Mouse (Mus musculus) hindbrain, embryonic 11.5 days (tissue): ENCODE data around the gene Vangl2. TPM values are rescaled to one million over a fixed set of nuclear protein-coding genes. Genes with fewer than 3 reads are reported as not detected.
A peak's percentile ranks its signal among the peaks of the same experiment; 100 is the strongest.

Experiments
- ATAC-seq: fragments of 200-750 bp; cut with Nextera tagmentation; 2 replicates; pipeline ENCODE4 v1.8.0; 2017; ENCODE audit warnings: mild to moderate bottlenecking, moderate TSS enrichment, moderate library complexity; ENCODE audit not compliant: low FRiP score
- DNase-seq: peaks from one replicate; pipeline ENCODE4 v3.0.0-alpha.2; 2015; ENCODE audit warnings: low spot score
- H3K27ac ChIP-seq: fragments of 300-500 bp; sonication (generic); 2 replicates; pipeline ENCODE4 v1.5.1; 2014; ENCODE audit warnings: mild to moderate bottlenecking, low read depth, low read length
- H3K27me3 ChIP-seq: fragments of 300-500 bp; sonication (generic); 2 replicates; pipeline ENCODE4 v1.6.1; 2014; ENCODE audit warnings: mild to moderate bottlenecking, low read length, moderate library complexity, mixed read lengths; ENCODE audit not compliant: control insufficient read depth, insufficient read depth
- H3K36me3 ChIP-seq: fragments of 300-500 bp; sonication (generic); 2 replicates; pipeline ENCODE4 v1.6.1; 2014; ENCODE audit warnings: mild to moderate bottlenecking, low read length, moderate library complexity, mixed read lengths; ENCODE audit not compliant: control insufficient read depth, insufficient read depth
- H3K4me1 ChIP-seq: fragments of 300-500 bp; sonication (generic); replicated peaks from 2 replicates; pipeline ENCODE4 v1.6.1; 2014; ENCODE audit warnings: low read length, mixed read lengths; ENCODE audit not compliant: control insufficient read depth, insufficient read depth
- H3K4me2 ChIP-seq: fragments of 300-500 bp; sonication (generic); replicated peaks from 2 replicates; pipeline ENCODE4 v1.6.1; 2014; ENCODE audit warnings: mild to moderate bottlenecking, low read depth, low read length
- H3K4me3 ChIP-seq: fragments of 300-500 bp; sonication (generic); 2 replicates; pipeline ENCODE4 v1.5.1; 2014; ENCODE audit warnings: low read depth, low read length
- H3K9ac ChIP-seq: fragments of 300-500 bp; sonication (generic); 2 replicates; pipeline ENCODE4 v1.6.1; 2014; ENCODE audit warnings: low read depth, low read length
- H3K9me3 ChIP-seq: fragments of 300-500 bp; sonication (generic); 2 replicates; pipeline ENCODE4 v1.6.1; 2016; ENCODE audit warnings: low read length; ENCODE audit not compliant: control insufficient read depth
- WGBS: fragments of 180-500 bp; shearing (Covaris S2); extraction: QIAGEN DNeasy Blood & Tissue Kit; methylation state at CpG from one replicate; pipeline ENCODE4 v1.1.7; 2014; 5-methylcytosine and 5-hydroxymethylcytosine counted together
- polyA plus RNA-seq: library from polyadenylated mRNA; unstranded; fragments of >200 nt; fragmentation: Nextera tagmentation; extraction: Ambion mirVana; gene quantifications from 2 replicates; pipeline ENCODE4 v1.2.1, GENCODE M21; 2014

The Vangl2 gene
- 60.3 and 61.6 TPM in 2 replicates for polyA plus RNA-seq

GRCm38 (mm10) chr1:172028394-172029275 is at the start of gene Vangl2:
TSS of gene Vangl2 (minus strand) at chr1:172028444.
- no peak for DNase-seq
- Histone ChIP-seq H3K9ac (peak within 1 kb of the TSS; percentile 49), H3K4me1 (peaks cover 12% of the 10 kb centered on the region), H3K4me3 (peak within 1 kb of the TSS; percentile 68), H3K27me3 (no peaks in the 10 kb centered on the region), H3K4me2 (peak within 1 kb of the TSS; percentile 36), H3K36me3 (no peaks in the 10 kb centered on the region), H3K9me3 (no peaks in the 10 kb centered on the region), H3K27ac (peak within 1 kb of the TSS; percentile 93)
- 37% methylated on average over 21 of the region's 21 CpGs for WGBS
- no peak for ATAC-seq

DNA sequence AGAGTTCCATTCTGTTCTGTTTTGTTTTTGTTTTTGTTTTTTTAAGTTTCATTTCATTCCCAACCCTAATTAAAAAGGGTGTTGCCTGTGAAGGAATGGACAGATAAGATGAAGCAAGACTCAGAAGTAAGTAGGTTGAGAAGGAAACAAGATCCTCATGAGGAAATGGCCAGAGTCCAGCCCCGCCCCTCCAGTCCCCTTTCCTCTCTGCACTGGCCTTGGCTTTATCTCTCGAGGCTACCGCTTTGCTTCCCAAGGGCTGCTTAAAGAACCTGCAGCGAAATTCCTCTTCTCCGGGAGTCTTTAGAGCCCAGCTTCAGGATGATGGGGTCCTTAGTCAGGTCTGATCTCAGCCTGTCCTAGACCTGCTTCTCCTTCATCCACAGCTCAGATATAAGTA is 49.7 kb upstream of the Vangl2 start:
- peaks cover 9% of the 10 kb centered on the region; the same call in 1 of the 2 replicates for H3K36me3 ChIP-seq
- ATAC-seq = no peak
- WGBS = 80% methylated on average over 5 of the region's 5 CpGs

DNA sequence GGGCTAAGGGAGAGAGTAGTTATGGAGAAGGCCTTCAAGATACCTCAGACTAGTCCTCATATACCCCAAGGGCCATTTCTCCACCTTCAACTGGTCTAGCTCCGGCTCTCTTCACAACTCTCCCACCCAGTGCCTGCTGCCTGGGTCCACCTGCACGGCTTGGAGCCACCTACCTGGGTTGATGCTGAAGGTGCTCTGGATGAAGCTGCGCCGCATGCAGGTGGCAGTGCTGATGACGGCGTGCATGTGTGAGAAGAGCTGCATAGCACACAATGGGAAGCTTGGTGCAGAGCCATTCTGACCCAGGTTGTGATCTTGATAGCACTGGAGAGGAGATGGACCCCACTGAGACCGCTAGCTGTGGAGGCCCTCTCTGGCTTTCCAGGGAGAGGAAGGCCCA is 44.4 kb upstream of the Vangl2 start:
- no peak for DNase-seq
- Histone ChIP-seq H3K27ac (no peak overlapping the region; the same call in 1 of the 2 replicates), H3K9ac (no peak overlapping the region), H3K36me3 (peaks cover 18% of the 10 kb centered on the region), H3K4me1 (no peaks in the 10 kb centered on the region), H3K27me3 (no peaks in the 10 kb centered on the region), H3K9me3 (no peaks in the 10 kb centered on the region), H3K4me3 (no peak overlapping the region), H3K4me2 (no peak overlapping the region)
- ATAC-seq = no peak
- 97% methylated on average over 7 of the region's 7 CpGs for WGBS

More for the DNA sequence above, 49.7 kb upstream of the Vangl2 start:
- no peaks in the 10 kb centered on the region for H3K9me3 ChIP-seq
- no peak overlapping the region for H3K27ac ChIP-seq
- no peak overlapping the region for H3K4me3 ChIP-seq
- no peaks in the 10 kb centered on the region for H3K4me1 ChIP-seq
- H3K27me3 ChIP-seq = no peaks in the 10 kb centered on the region
- H3K9ac ChIP-seq = no peak overlapping the region
- no peak overlapping the region for H3K4me2 ChIP-seq
- no peak for DNase-seq

GRCm38 (mm10) chr1:172071556-172071955 is 43.3 kb upstream of the Vangl2 start:
- Histone ChIP-seq H3K36me3 (peaks cover 23% of the 10 kb centered on the region), H3K27me3 (no peaks in the 10 kb centered on the region), H3K4me2 (no peak overlapping the region), H3K4me3 (no peak overlapping the region), H3K9me3 (no peaks in the 10 kb centered on the region), H3K9ac (no peak overlapping the region), H3K27ac (peak overlapping the region; percentile 36; the same call in 1 of the 2 replicates), H3K4me1 (no peaks in the 10 kb centered on the region)
- DNase-seq (no peak), ATAC-seq (peak; percentile 56; the same call in 1 of the 2 replicates)
- WGBS = 56% methylated on average over 4 of the region's 4 CpGs

DNA sequence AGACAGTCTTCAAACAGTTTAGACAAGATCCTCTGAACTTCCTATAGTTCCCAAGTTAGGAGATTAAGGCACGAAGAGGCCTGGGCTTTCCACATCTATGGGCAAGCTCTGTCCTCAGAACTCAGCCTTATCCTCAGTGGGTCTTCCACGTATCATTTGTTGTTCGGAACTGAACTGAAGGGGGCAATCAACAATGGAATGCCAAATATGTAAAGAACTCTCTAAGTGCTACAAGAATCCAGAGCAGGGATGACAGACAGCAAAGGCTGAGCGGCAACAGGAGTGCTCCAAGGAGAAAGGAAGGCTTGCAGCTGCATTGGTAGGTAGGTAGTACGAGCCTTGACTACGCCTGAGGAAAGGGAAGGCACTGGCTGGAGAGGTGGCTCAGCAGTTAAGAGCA is 42.0 kb upstream of the Vangl2 start:
- no peak overlapping the region for H3K4me3 ChIP-seq
- no peak for DNase-seq
- no peaks in the 10 kb centered on the region for H3K4me1 ChIP-seq
- ATAC-seq = no peak
- no peak overlapping the region for H3K9ac ChIP-seq
- H3K27me3 ChIP-seq = no peaks in the 10 kb centered on the region
- no peak overlapping the region for H3K27ac ChIP-seq
- WGBS = 81% methylated on average over 6 of the region's 6 CpGs
- H3K9me3 ChIP-seq = no peaks in the 10 kb centered on the region
- no peak overlapping the region for H3K4me2 ChIP-seq
- H3K36me3 ChIP-seq = peaks cover 26% of the 10 kb centered on the region

DNA sequence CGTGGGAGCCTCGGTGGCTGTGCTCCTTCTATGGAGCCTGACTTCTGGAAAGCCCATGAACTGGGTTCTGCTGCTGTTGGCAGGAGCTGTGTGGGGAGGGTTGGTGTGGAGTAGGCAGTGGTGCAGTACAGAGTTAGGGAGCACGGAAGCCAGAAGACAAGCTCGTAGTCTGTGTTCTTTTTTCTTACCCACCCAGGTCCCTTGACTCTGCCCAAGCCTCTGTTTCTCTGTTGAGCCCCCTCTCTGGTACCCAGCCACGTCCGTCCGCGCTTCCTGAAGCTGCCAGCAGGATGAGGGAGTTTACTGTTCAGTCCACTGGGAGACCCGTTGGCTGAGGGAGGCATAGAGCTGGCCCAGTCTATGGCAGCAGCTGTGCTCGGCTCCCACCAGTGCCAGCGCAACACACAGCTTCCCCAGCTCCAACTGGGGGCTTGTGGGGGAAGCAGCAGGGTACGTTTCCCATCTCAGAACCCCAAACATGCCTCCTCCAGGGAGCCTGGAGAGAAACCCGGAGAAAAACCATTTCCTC is 36.4 kb upstream of the Vangl2 start:
- Histone ChIP-seq H3K9me3 (no peaks in the 10 kb centered on the region), H3K27me3 (no peaks in the 10 kb centered on the region), H3K9ac (peak overlapping the region; percentile 11; the same call in 1 of the 2 replicates), H3K4me3 (no peak overlapping the region), H3K4me1 (peaks cover 4% of the 10 kb centered on the region; the same call in 1 of the 2 replicates), H3K36me3 (peaks cover 11% of the 10 kb centered on the region), H3K27ac (peak overlapping the region; percentile 61), H3K4me2 (no peak overlapping the region)
- DNase-seq (no peak), ATAC-seq (0 out of 2 replicates have a peak, but pooled peaks have one; percentile 11)
- 61% methylated on average over 13 of the region's 13 CpGs for WGBS

DNA sequence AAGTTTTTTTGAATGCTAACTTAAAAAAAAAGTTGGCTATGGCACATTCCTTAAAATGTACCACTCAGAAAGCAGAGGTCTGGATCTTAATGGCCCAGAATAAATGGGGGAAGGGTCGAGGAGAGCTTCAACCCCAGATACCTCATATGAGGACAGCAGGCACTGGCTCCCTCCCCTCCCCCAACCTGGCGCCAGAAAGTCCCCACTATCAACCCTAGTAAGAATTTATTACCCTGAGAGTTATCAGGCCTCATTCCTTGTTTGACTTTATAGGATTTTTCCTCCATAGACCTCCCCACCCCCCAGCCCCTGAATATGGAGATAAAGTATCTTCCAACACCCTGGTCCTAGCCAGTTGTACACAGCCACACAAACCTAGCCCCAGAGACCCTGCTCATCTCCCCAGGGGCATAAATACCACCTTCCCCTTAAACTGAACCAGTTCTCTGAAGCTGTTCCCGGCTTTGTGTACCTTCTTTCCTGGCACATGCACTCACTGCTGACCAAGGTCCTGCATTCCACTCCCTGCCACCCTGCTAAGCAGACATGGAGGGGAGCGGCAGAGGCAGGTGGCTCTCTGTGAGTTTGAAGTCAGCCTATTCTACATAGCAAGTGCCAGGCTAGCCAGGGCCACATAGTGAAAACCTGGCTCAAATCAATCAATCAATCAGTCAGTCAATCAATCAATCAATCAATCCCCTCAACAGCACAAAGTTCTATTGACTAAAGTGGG is 35.2 kb upstream of the Vangl2 start:
- no peaks in the 10 kb centered on the region for H3K27me3 ChIP-seq
- no peak overlapping the region for H3K4me2 ChIP-seq
- no peak overlapping the region for H3K27ac ChIP-seq
- peaks cover 9% of the 10 kb centered on the region for H3K4me1 ChIP-seq
- peaks cover 8% of the 10 kb centered on the region for H3K36me3 ChIP-seq
- 58% methylated on average over 4 of the region's 4 CpGs for WGBS
- ATAC-seq (no peak), DNase-seq (no peak)
- no peak overlapping the region for H3K9ac ChIP-seq
- no peaks in the 10 kb centered on the region for H3K9me3 ChIP-seq
- no peak overlapping the region for H3K4me3 ChIP-seq

DNA sequence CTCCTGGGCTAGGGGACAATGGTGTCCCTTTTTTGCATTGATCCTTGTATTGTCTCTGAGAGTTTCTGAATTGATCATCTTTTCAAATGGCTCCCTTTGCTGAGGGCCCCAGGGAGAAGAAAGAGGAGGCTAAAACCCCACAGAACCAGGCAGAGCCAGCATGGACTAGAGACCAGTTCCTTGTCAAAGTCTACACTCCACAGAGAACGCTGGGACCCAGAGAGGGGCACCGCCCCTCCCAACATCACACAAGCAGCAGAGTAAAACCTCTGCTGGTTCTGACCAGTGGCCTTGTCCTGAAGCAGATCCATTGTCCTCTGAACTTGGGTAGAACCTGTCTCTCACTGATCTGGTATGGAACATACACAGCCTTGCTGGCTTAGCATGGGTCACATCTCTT is 33.9 kb upstream of the Vangl2 start:
- Histone ChIP-seq H3K4me1 (peaks cover 13% of the 10 kb centered on the region), H3K4me3 (no peak overlapping the region), H3K9me3 (no peaks in the 10 kb centered on the region), H3K4me2 (no peak overlapping the region), H3K27me3 (no peaks in the 10 kb centered on the region), H3K27ac (peak overlapping the region; percentile 82), H3K9ac (no peak overlapping the region), H3K36me3 (peaks cover 4% of the 10 kb centered on the region)
- 88% methylated on average over 2 of the region's 2 CpGs for WGBS
- no peak for ATAC-seq
- no peak for DNase-seq
